Mouse (Mus musculus) midbrain, embryonic 13.5 days (tissue): ENCODE results near the gene Zbtb16. TPM values are rescaled to one million over a fixed set of nuclear protein-coding genes. Genes with fewer than 3 reads are reported as not detected.

ENCODE experiments used
- ATAC-seq: fragments of 200-750 bp; cut with Nextera tagmentation; 2 replicates; pipeline ENCODE4 v1.8.0; 2017; ENCODE audit warnings: mild to moderate bottlenecking, moderate TSS enrichment, moderate library complexity
- H3K27ac ChIP-seq: fragments of 300-500 bp; sonication (generic); 2 replicates; pipeline ENCODE4 v1.5.1; 2015; ENCODE audit warnings: inconsistent platforms, mild to moderate bottlenecking, moderate library complexity
- H3K27me3 ChIP-seq: fragments of 300-500 bp; sonication (generic); 2 replicates; pipeline ENCODE4 v1.6.1; 2015; ENCODE audit warnings: mild to moderate bottlenecking, inconsistent platforms
- H3K36me3 ChIP-seq: fragments of 300-500 bp; sonication (generic); 2 replicates; pipeline ENCODE4 v1.6.1; 2015; ENCODE audit warnings: mild to moderate bottlenecking, inconsistent platforms
- H3K4me1 ChIP-seq: fragments of 300-500 bp; sonication (generic); replicated peaks from 2 replicates; pipeline ENCODE4 v1.6.1; 2015; ENCODE audit warnings: inconsistent platforms
- H3K4me2 ChIP-seq: fragments of 300-500 bp; sonication (generic); replicated peaks from 2 replicates; pipeline ENCODE4 v1.6.1; 2015; ENCODE audit warnings: moderate library complexity, mild to moderate bottlenecking, inconsistent platforms
- H3K4me3 ChIP-seq: fragments of 300-500 bp; sonication (generic); replicated peaks from 2 replicates; pipeline ENCODE4 v1.5.1; 2015; ENCODE audit warnings: mild to moderate bottlenecking, inconsistent platforms
- H3K9ac ChIP-seq: fragments of 300-500 bp; sonication (generic); replicated peaks from 2 replicates; pipeline ENCODE4 v1.6.1; 2015; ENCODE audit warnings: mild to moderate bottlenecking, inconsistent platforms
- H3K9me3 ChIP-seq: fragments of 300-500 bp; sonication (generic); 2 replicates; pipeline ENCODE4 v1.6.1; 2016; ENCODE audit warnings: mild to moderate bottlenecking, inconsistent platforms
- WGBS: fragments of 180-500 bp; shearing (Covaris S2); methylation state at CpG from one replicate; pipeline ENCODE4 v1.1.7; 2015; 5-methylcytosine and 5-hydroxymethylcytosine counted together
- polyA plus RNA-seq: library from polyadenylated mRNA; unstranded; fragments of >200 nt; fragmentation: Nextera tagmentation; extraction: Ambion mirVana; gene quantifications from 2 replicates; pipeline ENCODE4 v1.2.1, GENCODE M21; 2015

The Zbtb16 gene
- polyA plus RNA-seq, 1 experiment from 2014 or later, result 6.8 TPM

DNA sequence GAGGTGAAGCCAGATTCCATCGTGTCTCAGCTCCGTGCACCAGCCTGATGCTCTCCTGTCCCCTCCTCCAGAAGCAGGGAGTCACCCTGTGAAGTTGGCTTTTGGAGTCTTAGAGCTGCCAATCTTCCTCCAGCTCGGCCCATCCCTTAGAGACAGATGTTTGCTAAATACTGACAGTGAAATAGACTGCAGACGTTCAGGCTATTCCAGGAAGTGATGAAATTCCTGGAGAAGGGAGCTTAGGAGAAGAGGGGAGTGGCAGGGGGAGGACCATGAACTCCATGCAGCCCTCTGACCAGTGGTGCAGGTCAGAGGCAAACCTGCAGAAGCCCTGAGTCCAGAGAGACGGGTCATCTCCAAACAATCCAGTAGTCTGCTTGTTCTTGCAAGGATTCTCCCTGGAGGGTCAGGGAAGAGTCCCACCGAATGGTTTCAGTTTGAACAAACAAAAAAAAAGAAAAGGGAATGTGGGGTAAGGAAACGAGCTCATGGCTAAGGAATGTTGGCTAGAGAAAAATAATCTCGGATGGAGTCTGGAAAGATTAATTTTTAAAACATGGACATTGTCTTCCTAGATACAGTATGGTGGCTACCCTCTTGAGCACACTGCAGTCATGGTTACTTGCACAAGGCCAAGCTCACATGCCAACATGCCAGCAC lies 231.0 kb downstream of the Zbtb16 start, which contains the start of gene Nnmt:
Nnmt (minus strand) TSS at position 215 of the 660 bp plus-strand sequence.
- no peak for ATAC-seq
- no peak within 1 kb of the TSS for H3K4me3 ChIP-seq
- H3K27me3 ChIP-seq, result no peaks in the 10 kb centered on the region
- no peak within 1 kb of the TSS for H3K4me2 ChIP-seq
- no peaks in the 10 kb centered on the region for H3K9me3 ChIP-seq
- no peak within 1 kb of the TSS for H3K27ac ChIP-seq
- H3K4me1 ChIP-seq, result 0 out of 2 replicates have a peak, but pooled peaks cover 4% of the 10 kb centered on the region
- no peak within 1 kb of the TSS for H3K9ac ChIP-seq
- WGBS, result 51% methylated on average over 8 of the region's 8 CpGs
- H3K36me3 ChIP-seq, result no peaks in the 10 kb centered on the region

Other genes with a start within 250 kb of the Zbtb16 start
- gene Nnmt, start 231.1 kb downstream of the Zbtb16 start, polyA plus RNA-seq, result 0.32 and 0.40 TPM in 2 replicates
- gene Htr3a, start 74.9 kb upstream of the Zbtb16 start, polyA plus RNA-seq, result 0.46 and 1.2 TPM in 2 replicates
- not detected in 2 replicates for gene Htr3b, start 128.8 kb upstream of the Zbtb16 start, polyA plus RNA-seq
- gene Usp28, start 149.2 kb upstream of the Zbtb16 start, polyA plus RNA-seq, result 34.7 and 40.4 TPM in 2 replicates
- gene Zw10, start 219.4 kb upstream of the Zbtb16 start, polyA plus RNA-seq, result 29.7 and 33.4 TPM in 2 replicates
- gene Tmprss5, start 245.0 kb upstream of the Zbtb16 start, polyA plus RNA-seq, result 2.3 and 2.4 TPM in 2 replicates